Mouse (Mus musculus): ENCODE results near the gene Phactr3. TPM values are rescaled to one million over a fixed set of nuclear protein-coding genes. Genes with fewer than 3 reads are reported as not detected.

The Phactr3 gene
- polyA plus RNA-seq, 1 experiment from 2014 or later, result 1.4 TPM

- 14% methylated on average over 2 of the region's 2 CpGs for WGBS
- H3K9me3 ChIP-seq (replicated peaks), result no peaks in the 10 kb centered on the region
- ATAC-seq (ENCODE audit: insufficient number of reproducible peaks, low FRiP score, low TSS enrichment, low read depth), result no peak
- no peak overlapping the region for H3K4me2 ChIP-seq (replicated peaks)
- H3K9ac ChIP-seq, result no peak overlapping the region
- H3K4me1 ChIP-seq, result peaks cover 9% of the 10 kb centered on the region
- H3K27ac ChIP-seq (replicated peaks), result no peak overlapping the region
- H3K36me3 ChIP-seq, result no peaks in the 10 kb centered on the region
- H3K4me3 ChIP-seq (replicated peaks), result no peak overlapping the region
- no peaks in the 10 kb centered on the region for H3K27me3 ChIP-seq
These were observed 139.3 kb downstream of the Phactr3 start for GRCm38 (mm10) chr2:178257986-178258555.

GRCm38 (mm10) chr2:178263055-178263454 lies 144.3 kb downstream of the Phactr3 start:
- 80% methylated on average over 4 of the region's 4 CpGs for WGBS
- ATAC-seq (ENCODE audit: insufficient number of reproducible peaks, low FRiP score, low TSS enrichment, low read depth), result no peak
- Histone ChIP-seq H3K9me3 (replicated peaks) (no peaks in the 10 kb centered on the region), H3K27me3 (no peaks in the 10 kb centered on the region), H3K27ac (replicated peaks) (no peak overlapping the region), H3K4me1 (no peaks in the 10 kb centered on the region), H3K4me2 (replicated peaks) (no peak overlapping the region), H3K36me3 (no peaks in the 10 kb centered on the region), H3K9ac (no peak overlapping the region), H3K4me3 (replicated peaks) (no peak overlapping the region)

- Histone ChIP-seq H3K9ac (no peak overlapping the region), H3K36me3 (no peaks in the 10 kb centered on the region), H3K27ac (replicated peaks) (no peak overlapping the region), H3K4me2 (replicated peaks) (no peak overlapping the region), H3K4me3 (replicated peaks) (no peak overlapping the region), H3K9me3 (replicated peaks) (no peaks in the 10 kb centered on the region), H3K27me3 (no peaks in the 10 kb centered on the region), H3K4me1 (no peaks in the 10 kb centered on the region)
- 0 out of 2 replicates have a peak, but pooled peaks have one; percentile 44 for ATAC-seq (ENCODE audit: insufficient number of reproducible peaks, low FRiP score, low TSS enrichment, low read depth)
- WGBS, result 8% methylated on average over 8 of the region's 8 CpGs
These were observed 145.6 kb downstream of the Phactr3 start for GRCm38 (mm10) chr2:178264389-178264788.

- H3K4me1 ChIP-seq, result no peaks in the 10 kb centered on the region
- no peak for ATAC-seq (ENCODE audit: insufficient number of reproducible peaks, low FRiP score, low TSS enrichment, low read depth)
- no peak overlapping the region for H3K27ac ChIP-seq (replicated peaks)
- H3K36me3 ChIP-seq, result no peaks in the 10 kb centered on the region
- H3K4me3 ChIP-seq (replicated peaks), result no peak overlapping the region
- no peaks in the 10 kb centered on the region for H3K27me3 ChIP-seq
- no peak overlapping the region for H3K4me2 ChIP-seq (replicated peaks)
- 25% methylated on average over 2 of the region's 2 CpGs for WGBS
- H3K9ac ChIP-seq, result no peak overlapping the region
- H3K9me3 ChIP-seq (replicated peaks), result no peaks in the 10 kb centered on the region
These were observed 146.7 kb downstream of the Phactr3 start for GRCm38 (mm10) chr2:178265454-178265853.

GRCm38 (mm10) chr2:178270794-178271193 lies 152.0 kb downstream of the Phactr3 start:
- no peak for ATAC-seq (ENCODE audit: insufficient number of reproducible peaks, low FRiP score, low TSS enrichment, low read depth)
- Histone ChIP-seq H3K36me3 (no peaks in the 10 kb centered on the region), H3K4me2 (replicated peaks) (no peak overlapping the region), H3K9me3 (replicated peaks) (no peaks in the 10 kb centered on the region), H3K27me3 (no peaks in the 10 kb centered on the region), H3K4me1 (no peaks in the 10 kb centered on the region), H3K9ac (no peak overlapping the region), H3K27ac (replicated peaks) (no peak overlapping the region), H3K4me3 (replicated peaks) (no peak overlapping the region)
- WGBS, result 80% methylated on average over 2 of the region's 2 CpGs

- Histone ChIP-seq H3K36me3 (no peaks in the 10 kb centered on the region), H3K9ac (no peak overlapping the region), H3K27me3 (no peaks in the 10 kb centered on the region), H3K27ac (replicated peaks) (no peak overlapping the region), H3K9me3 (replicated peaks) (no peaks in the 10 kb centered on the region), H3K4me1 (no peaks in the 10 kb centered on the region), H3K4me2 (replicated peaks) (no peak overlapping the region), H3K4me3 (replicated peaks) (no peak overlapping the region)
- ATAC-seq (ENCODE audit: insufficient number of reproducible peaks, low FRiP score, low TSS enrichment, low read depth), result no peak
- WGBS, result 47% methylated on average over 4 of the region's 4 CpGs
These were observed 153.6 kb downstream of the Phactr3 start for GRCm38 (mm10) chr2:178272350-178272749.

GRCm38 (mm10) chr2:178274126-178274525 lies 155.4 kb downstream of the Phactr3 start:
- Histone ChIP-seq H3K9ac (no peak overlapping the region), H3K4me2 (replicated peaks) (no peak overlapping the region), H3K36me3 (no peaks in the 10 kb centered on the region), H3K4me1 (no peaks in the 10 kb centered on the region), H3K27me3 (no peaks in the 10 kb centered on the region), H3K4me3 (replicated peaks) (no peak overlapping the region), H3K27ac (replicated peaks) (no peak overlapping the region), H3K9me3 (replicated peaks) (no peaks in the 10 kb centered on the region)
- WGBS, result 61% methylated on average over 4 of the region's 4 CpGs
- no peak for ATAC-seq (ENCODE audit: insufficient number of reproducible peaks, low FRiP score, low TSS enrichment, low read depth)

GRCm38 (mm10) chr2:178277206-178277605 lies 158.4 kb downstream of the Phactr3 start:
- WGBS, result 3% methylated on average over 6 of the region's 6 CpGs

GRCm38 (mm10) chr2:178281183-178281582 lies 162.4 kb downstream of the Phactr3 start:
- 50% methylated on average over 3 of the region's 3 CpGs for WGBS
- ATAC-seq (ENCODE audit: insufficient number of reproducible peaks, low FRiP score, low TSS enrichment, low read depth), result no peak
- no peaks in the 10 kb centered on the region for H3K27me3 ChIP-seq
- no peaks in the 10 kb centered on the region for H3K36me3 ChIP-seq
- no peaks in the 10 kb centered on the region for H3K9me3 ChIP-seq (replicated peaks)
- H3K27ac ChIP-seq (replicated peaks), result no peak overlapping the region
- H3K4me1 ChIP-seq, result no peaks in the 10 kb centered on the region
- no peak overlapping the region for H3K9ac ChIP-seq
- no peak overlapping the region for H3K4me3 ChIP-seq (replicated peaks)
- no peak overlapping the region for H3K4me2 ChIP-seq (replicated peaks)

More at GRCm38 (mm10) chr2:178277206-178277605, 158.4 kb downstream of the Phactr3 start:
- no peak overlapping the region for H3K4me2 ChIP-seq (replicated peaks)
- no peaks in the 10 kb centered on the region for H3K36me3 ChIP-seq
- no peak overlapping the region for H3K4me3 ChIP-seq (replicated peaks)
- H3K9ac ChIP-seq, result no peak overlapping the region
- no peaks in the 10 kb centered on the region for H3K4me1 ChIP-seq
- H3K27ac ChIP-seq (replicated peaks), result no peak overlapping the region
- no peak for ATAC-seq (ENCODE audit: insufficient number of reproducible peaks, low FRiP score, low TSS enrichment, low read depth)
- H3K27me3 ChIP-seq, result no peaks in the 10 kb centered on the region
- H3K9me3 ChIP-seq (replicated peaks), result no peaks in the 10 kb centered on the region

GRCm38 (mm10) chr2:178287285-178287684 lies 168.5 kb downstream of the Phactr3 start:
- WGBS, result 75% methylated on average over 5 of the region's 5 CpGs
- Histone ChIP-seq H3K4me1 (no peaks in the 10 kb centered on the region), H3K4me3 (replicated peaks) (no peak overlapping the region), H3K27ac (replicated peaks) (no peak overlapping the region), H3K9ac (no peak overlapping the region), H3K4me2 (replicated peaks) (no peak overlapping the region), H3K36me3 (no peaks in the 10 kb centered on the region), H3K27me3 (no peaks in the 10 kb centered on the region), H3K9me3 (replicated peaks) (no peaks in the 10 kb centered on the region)
- ATAC-seq (ENCODE audit: insufficient number of reproducible peaks, low FRiP score, low TSS enrichment, low read depth), result no peak

- Histone ChIP-seq H3K36me3 (no peaks in the 10 kb centered on the region), H3K4me3 (replicated peaks) (no peak overlapping the region), H3K27me3 (no peaks in the 10 kb centered on the region), H3K9me3 (replicated peaks) (no peaks in the 10 kb centered on the region), H3K4me2 (replicated peaks) (no peak overlapping the region), H3K4me1 (no peaks in the 10 kb centered on the region), H3K9ac (no peak overlapping the region), H3K27ac (replicated peaks) (no peak overlapping the region)
- WGBS, result 78% methylated on average over 3 of the region's 3 CpGs
- ATAC-seq (ENCODE audit: insufficient number of reproducible peaks, low FRiP score, low TSS enrichment, low read depth), result no peak
These were observed 169.9 kb downstream of the Phactr3 start for GRCm38 (mm10) chr2:178288666-178289065.

- Histone ChIP-seq H3K27me3 (no peaks in the 10 kb centered on the region), H3K36me3 (no peaks in the 10 kb centered on the region), H3K4me1 (no peaks in the 10 kb centered on the region), H3K27ac (replicated peaks) (no peak overlapping the region), H3K9me3 (replicated peaks) (no peaks in the 10 kb centered on the region), H3K4me2 (replicated peaks) (no peak overlapping the region), H3K4me3 (replicated peaks) (no peak overlapping the region), H3K9ac (no peak overlapping the region)
- WGBS, result 50% methylated on average over 8 of the region's 8 CpGs
- ATAC-seq (ENCODE audit: insufficient number of reproducible peaks, low FRiP score, low TSS enrichment, low read depth), result no peak
These were observed 184.8 kb downstream of the Phactr3 start for GRCm38 (mm10) chr2:178303453-178304187.
